Mouse (Mus musculus) embryonic facial prominence, embryonic 10.5 days (tissue): ENCODE results near the gene Nars2. TPM values are rescaled to one million over a fixed set of nuclear protein-coding genes. Genes with fewer than 3 reads are reported as not detected.
A peak's percentile ranks its signal among the peaks of the same experiment; 100 is the strongest.

ENCODE experiments used
- DNase-seq: peaks from one replicate; pipeline ENCODE4 v3.0.0-alpha.2; 2017; ENCODE audit warnings: low spot score
- H3K27ac ChIP-seq: fragments of 300-500 bp; sonication (generic); replicated peaks from 2 replicates; pipeline ENCODE4 v1.5.1; 2016; ENCODE audit warnings: mild to moderate bottlenecking
- H3K27me3 ChIP-seq: fragments of 300-500 bp; sonication (generic); replicated peaks from 2 replicates; pipeline ENCODE4 v1.6.1; 2016; ENCODE audit warnings: low read depth, mild to moderate bottlenecking; ENCODE audit not compliant: poor library complexity, severe bottlenecking
- H3K36me3 ChIP-seq: fragments of 300-500 bp; sonication (generic); replicated peaks from 2 replicates; pipeline ENCODE4 v1.6.1; 2016; ENCODE audit warnings: mild to moderate bottlenecking, moderate library complexity
- H3K4me1 ChIP-seq: fragments of 300-500 bp; sonication (generic); 2 replicates; pipeline ENCODE4 v1.6.1; 2016
- H3K4me3 ChIP-seq: fragments of 300-500 bp; sonication (generic); 2 replicates; pipeline ENCODE4 v1.5.1; 2016; ENCODE audit warnings: mild to moderate bottlenecking, moderate library complexity
- H3K9me3 ChIP-seq: fragments of 300-500 bp; sonication (generic); 2 replicates; pipeline ENCODE4 v1.6.1; 2016; ENCODE audit warnings: mild to moderate bottlenecking
- WGBS: fragments of 180-500 bp; shearing (Covaris S2); methylation state at CpG from one replicate; pipeline ENCODE4 v1.1.7; 2016; 5-methylcytosine and 5-hydroxymethylcytosine counted together
- polyA plus RNA-seq: library from polyadenylated mRNA; unstranded; fragments of >200 nt; fragmentation: Nextera tagmentation; extraction: Ambion mirVana; gene quantifications from 2 replicates; pipeline ENCODE4 v1.2.1, GENCODE M21; 2016

Nars2 gene
- polyA plus RNA-seq, 1 experiment from 2014 or later: 26.3 TPM

DNA sequence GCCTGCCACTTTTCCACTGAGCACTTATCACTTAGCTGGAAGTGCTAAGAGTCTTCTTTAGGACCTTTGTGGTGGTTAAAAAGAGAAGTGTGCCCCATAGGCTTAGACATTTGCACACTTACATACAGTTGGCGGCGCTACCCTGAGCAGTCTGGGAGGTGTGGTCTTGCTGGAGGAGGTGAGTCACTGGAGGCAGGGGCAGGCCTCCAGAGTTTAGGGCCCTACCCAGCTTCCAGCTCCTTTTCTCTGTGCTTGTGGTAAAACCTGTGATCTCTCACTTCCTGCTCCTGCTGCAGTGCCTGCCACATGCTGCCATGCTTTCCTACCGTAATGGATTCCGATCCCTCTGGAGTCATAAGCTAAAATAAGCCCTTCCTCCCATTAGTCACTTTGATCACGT, 24.6 kb downstream of the Nars2 start:
- H3K27ac ChIP-seq: no peak overlapping the region
- 90% methylated on average over 5 of the region's 5 CpGs for WGBS

GRCm38 (mm10) chr7:96977209-96977608, 25.9 kb downstream of the Nars2 start:
- Histone ChIP-seq H3K9me3 (no peaks in the 10 kb centered on the region), H3K4me1 (no peaks in the 10 kb centered on the region), H3K36me3 (peaks cover 12% of the 10 kb centered on the region), H3K4me3 (no peak overlapping the region), H3K27me3 (no peaks in the 10 kb centered on the region), H3K27ac (no peak overlapping the region)
- DNase-seq: no peak
- 96% methylated on average over 1 of the region's 1 CpGs for WGBS

More for the DNA sequence above, 24.6 kb downstream of the Nars2 start:
- Histone ChIP-seq H3K4me1 (no peaks in the 10 kb centered on the region), H3K9me3 (no peaks in the 10 kb centered on the region), H3K36me3 (peaks cover 12% of the 10 kb centered on the region), H3K27me3 (no peaks in the 10 kb centered on the region), H3K4me3 (no peak overlapping the region)
- DNase-seq: no peak

- no peak for DNase-seq
- Histone ChIP-seq H3K27me3 (no peaks in the 10 kb centered on the region), H3K4me1 (peaks cover 18% of the 10 kb centered on the region), H3K9me3 (no peaks in the 10 kb centered on the region), H3K4me3 (no peak overlapping the region), H3K36me3 (no peaks in the 10 kb centered on the region; the same call in 1 of the 2 replicates), H3K27ac (no peak overlapping the region)
- 89% methylated on average over 2 of the region's 2 CpGs for WGBS
Measured at GRCm38 (mm10) chr7:96981366-96981765, 30.1 kb downstream of the Nars2 start.

DNA sequence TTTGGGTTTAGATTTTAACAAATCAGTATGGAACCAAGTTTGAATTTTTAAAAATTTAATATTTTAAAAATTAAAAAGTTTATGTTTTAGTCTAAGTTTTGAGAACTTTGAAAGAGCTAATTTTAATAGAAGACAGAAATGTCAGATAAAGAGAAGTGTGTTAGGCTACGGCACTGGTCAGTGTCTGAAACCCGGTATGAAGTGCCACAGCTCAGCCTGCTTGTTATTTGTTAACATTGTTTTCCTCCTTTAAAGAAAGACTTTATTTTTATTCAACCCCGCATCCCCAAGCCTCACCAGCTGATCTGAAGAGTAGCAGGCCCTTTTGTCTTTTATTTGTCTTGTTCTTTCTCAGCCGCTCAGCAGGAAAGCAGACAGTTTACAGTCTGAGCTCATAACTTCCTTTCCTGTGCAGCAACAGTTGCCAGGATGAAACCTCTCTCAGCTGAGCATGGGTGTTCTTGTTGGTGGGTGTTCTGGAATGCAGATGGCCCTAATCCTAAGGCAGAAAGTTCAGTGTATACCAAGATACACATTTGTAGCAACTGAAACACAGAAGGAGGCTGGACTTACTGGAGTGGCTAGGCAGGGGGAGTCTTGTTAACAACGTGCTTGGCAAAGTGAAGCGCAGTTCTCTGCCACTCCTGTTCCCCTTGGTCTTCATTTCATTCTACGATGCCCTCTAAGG, 32.5 kb downstream of the Nars2 start:
- no peak overlapping the region for H3K27ac ChIP-seq
- no peak for DNase-seq

GRCm38 (mm10) chr7:96985798-96986197, 34.5 kb downstream of the Nars2 start:
- H3K36me3 ChIP-seq: peaks cover 8% of the 10 kb centered on the region; the same call in 1 of the 2 replicates
- H3K4me3 ChIP-seq: no peak overlapping the region
- H3K27me3 ChIP-seq: no peaks in the 10 kb centered on the region
- H3K4me1 ChIP-seq: peaks cover 33% of the 10 kb centered on the region
- no peak overlapping the region for H3K27ac ChIP-seq
- no peaks in the 10 kb centered on the region for H3K9me3 ChIP-seq
- DNase-seq: peak; percentile 27
- 28% methylated on average over 8 of the region's 8 CpGs for WGBS

More for the DNA sequence above, 32.5 kb downstream of the Nars2 start:
- Histone ChIP-seq H3K4me1 (peaks cover 32% of the 10 kb centered on the region), H3K9me3 (no peaks in the 10 kb centered on the region), H3K36me3 (0 out of 2 replicates have a peak, but pooled peaks cover under 1% of the 10 kb centered on the region), H3K4me3 (no peak overlapping the region), H3K27me3 (no peaks in the 10 kb centered on the region)
- WGBS: 50% methylated on average over 7 of the region's 7 CpGs

GRCm38 (mm10) chr7:96986795-96987445, 35.6 kb downstream of the Nars2 start:
- 43% methylated on average over 9 of the region's 9 CpGs for WGBS
- DNase-seq: no peak
- Histone ChIP-seq H3K27ac (0 out of 2 replicates have a peak overlapping the region, but pooled peaks have one; percentile 14), H3K27me3 (no peaks in the 10 kb centered on the region), H3K4me3 (no peak overlapping the region), H3K4me1 (peaks cover 39% of the 10 kb centered on the region), H3K36me3 (peaks cover 8% of the 10 kb centered on the region; the same call in 1 of the 2 replicates), H3K9me3 (no peaks in the 10 kb centered on the region)

DNA sequence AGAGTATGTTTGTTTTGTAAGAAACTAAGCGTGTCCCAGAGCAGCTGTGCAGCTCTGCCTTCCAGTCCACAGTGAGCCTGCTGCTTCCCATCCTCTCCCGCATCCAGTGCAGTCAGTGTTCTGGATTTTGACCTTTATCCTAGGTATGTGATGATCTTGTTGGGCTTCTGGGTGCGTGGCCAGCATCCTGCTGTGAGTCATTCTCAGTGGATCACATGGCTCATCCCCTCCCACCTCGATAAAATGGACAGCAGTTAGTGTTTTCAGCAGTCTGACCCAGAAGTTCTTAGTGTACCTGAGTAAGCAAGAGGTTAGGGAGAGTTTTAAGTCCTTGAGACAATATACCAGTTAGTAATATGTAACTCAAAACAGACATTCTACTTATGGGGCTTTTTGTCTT, 36.4 kb downstream of the Nars2 start:
- no peaks in the 10 kb centered on the region for H3K27me3 ChIP-seq
- H3K36me3 ChIP-seq: peaks cover 8% of the 10 kb centered on the region; the same call in 1 of the 2 replicates
- WGBS: 77% methylated on average over 4 of the region's 4 CpGs
- H3K4me3 ChIP-seq: no peak overlapping the region
- H3K27ac ChIP-seq: no peak overlapping the region
- peaks cover 39% of the 10 kb centered on the region for H3K4me1 ChIP-seq
- H3K9me3 ChIP-seq: no peaks in the 10 kb centered on the region
- DNase-seq: no peak

- 87% methylated on average over 3 of the region's 3 CpGs for WGBS
- H3K4me3 ChIP-seq: no peak overlapping the region
- peaks cover 16% of the 10 kb centered on the region for H3K36me3 ChIP-seq
- no peaks in the 10 kb centered on the region for H3K4me1 ChIP-seq
- no peak for DNase-seq
- H3K27me3 ChIP-seq: no peaks in the 10 kb centered on the region
- no peak overlapping the region for H3K27ac ChIP-seq
- 0 out of 2 replicates have a peak, but pooled peaks cover 5% of the 10 kb centered on the region for H3K9me3 ChIP-seq
Measured at GRCm38 (mm10) chr7:97012956-97013355, 61.7 kb downstream of the Nars2 start.

GRCm38 (mm10) chr7:97018005-97018404, 66.7 kb downstream of the Nars2 start:
- Histone ChIP-seq H3K4me1 (no peaks in the 10 kb centered on the region), H3K36me3 (peaks cover 16% of the 10 kb centered on the region)

DNA sequence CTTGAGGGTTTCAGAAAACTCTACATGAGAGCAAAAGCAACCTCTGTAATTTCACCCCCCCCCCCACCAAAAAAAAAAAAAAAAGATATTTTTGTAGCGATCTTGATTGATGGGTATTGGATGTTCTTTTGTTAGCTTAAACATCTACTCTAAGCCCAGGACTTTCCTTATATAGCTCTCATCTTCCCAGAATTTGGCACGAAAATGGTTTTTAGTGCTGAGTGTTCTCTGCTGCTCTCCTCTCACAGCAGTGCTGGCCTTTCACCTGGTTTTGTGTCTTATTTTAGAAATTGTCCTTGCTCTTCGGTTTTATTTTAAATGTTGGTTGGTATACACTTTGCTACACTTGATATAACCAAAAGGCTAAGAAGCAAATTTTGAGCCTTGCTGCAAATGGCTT, 67.1 kb downstream of the Nars2 start:
- peaks cover 16% of the 10 kb centered on the region for H3K36me3 ChIP-seq
- H3K4me3 ChIP-seq: no peak overlapping the region
- H3K4me1 ChIP-seq: no peaks in the 10 kb centered on the region
- no peak overlapping the region for H3K27ac ChIP-seq
- 0 out of 2 replicates have a peak, but pooled peaks cover 5% of the 10 kb centered on the region for H3K9me3 ChIP-seq
- 87% methylated on average over 3 of the region's 3 CpGs for WGBS
- DNase-seq: no peak
- H3K27me3 ChIP-seq: no peaks in the 10 kb centered on the region

More at GRCm38 (mm10) chr7:97018005-97018404, 66.7 kb downstream of the Nars2 start:
- H3K27ac ChIP-seq: no peak overlapping the region
- 0 out of 2 replicates have a peak, but pooled peaks cover 5% of the 10 kb centered on the region for H3K9me3 ChIP-seq
- H3K27me3 ChIP-seq: no peaks in the 10 kb centered on the region
- DNase-seq: no peak
- H3K4me3 ChIP-seq: no peak overlapping the region
- 76% methylated on average over 4 of the region's 4 CpGs for WGBS

GRCm38 (mm10) chr7:97019303-97019702, 68.0 kb downstream of the Nars2 start:
- no peaks in the 10 kb centered on the region for H3K27me3 ChIP-seq
- no peak for DNase-seq
- peaks cover 12% of the 10 kb centered on the region for H3K36me3 ChIP-seq
- no peaks in the 10 kb centered on the region for H3K4me1 ChIP-seq
- H3K4me3 ChIP-seq: no peak overlapping the region
- 87% methylated on average over 1 of the region's 1 CpGs for WGBS
- H3K27ac ChIP-seq: no peak overlapping the region
- H3K9me3 ChIP-seq: 0 out of 2 replicates have a peak, but pooled peaks cover 5% of the 10 kb centered on the region

DNA sequence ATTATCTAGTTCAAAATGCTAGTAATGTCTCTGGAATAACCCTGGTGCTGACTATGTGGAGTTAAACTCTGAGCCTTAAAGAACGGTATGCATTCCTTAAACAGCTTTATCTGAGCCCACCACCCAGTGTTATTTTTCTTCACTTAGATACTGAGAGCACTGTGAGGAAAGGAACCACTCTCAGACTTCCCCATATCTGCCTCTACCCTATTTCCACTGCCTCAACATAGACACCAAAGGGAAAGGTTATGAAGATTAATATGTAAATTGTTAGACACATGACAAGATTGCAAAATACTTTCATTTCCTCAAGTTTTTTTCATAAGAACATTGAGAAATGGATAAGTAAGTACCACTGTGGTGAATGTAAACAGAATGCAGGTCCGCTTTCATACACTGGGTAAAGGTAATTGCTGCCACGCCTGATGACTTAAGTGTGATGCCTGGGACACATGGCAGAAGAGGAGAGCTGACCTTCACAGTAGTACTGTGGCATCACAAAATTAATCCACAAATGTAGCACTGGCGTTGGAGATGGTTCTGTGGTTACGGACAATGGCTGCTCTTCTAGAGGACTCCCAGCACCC, 75.6 kb downstream of the Nars2 start:
- Histone ChIP-seq H3K27ac (no peak overlapping the region), H3K9me3 (no peaks in the 10 kb centered on the region), H3K36me3 (peaks cover 13% of the 10 kb centered on the region; the same call in 1 of the 2 replicates), H3K4me1 (no peaks in the 10 kb centered on the region), H3K27me3 (no peaks in the 10 kb centered on the region), H3K4me3 (no peak overlapping the region)
- 93% methylated on average over 5 of the region's 5 CpGs for WGBS
- DNase-seq: no peak
